Mouse (Mus musculus) MEL (cell line): Measurements from ENCODE around the gene Gm10842. TPM values are rescaled to one million over a fixed set of nuclear protein-coding genes. Genes with fewer than 3 reads are reported as not detected.

Experiments used
- DNase-seq: peaks from one replicate; pipeline ENCODE4 v3.0.0; 2011; ENCODE audit warnings: low read depth, low spot score
- H3K27ac ChIP-seq: 2 replicates; pipeline ENCODE4 v1.5.1; 2012; ENCODE audit warnings: low read depth, mild to moderate bottlenecking, control low read depth, low read length, moderate library complexity; ENCODE audit not compliant: control insufficient read depth
- H3K27me3 ChIP-seq, 2 experiments: fragments of 150-350 bp in 1 of 2; sonication (generic) in 1 of 2; 2 replicates each; pipeline ENCODE4 v1.6.1; 2012; ENCODE audit warnings: low read length in 2 of 2, mild to moderate bottlenecking in 2 of 2, improper control_type of control experiment in 1 of 2, moderate library complexity in 1 of 2; ENCODE audit not compliant: insufficient read depth in 2 of 2, control insufficient read depth in 1 of 2
- H3K36me3 ChIP-seq, 2 experiments: 2 replicates each; pipeline ENCODE4 v1.6.1; 2012 to 2014; ENCODE audit warnings: low read length in 2 of 2, improper control_type of control experiment in 1 of 2, inconsistent platforms in 1 of 2, mild to moderate bottlenecking in 1 of 2; ENCODE audit not compliant: insufficient read depth in 2 of 2, control insufficient read depth in 1 of 2
- H3K4me1 ChIP-seq, 2 experiments: fragments of 150-350 bp in 1 of 2; sonication (generic) in 1 of 2; 2 replicates each; pipeline ENCODE4 v1.6.1; 2012; ENCODE audit warnings: low read length in 2 of 2, improper control_type of control experiment in 1 of 2, mild to moderate bottlenecking in 1 of 2; ENCODE audit not compliant: insufficient read depth in 2 of 2, control insufficient read depth in 1 of 2
- H3K4me3 ChIP-seq, 2 experiments: fragments of 150-350 bp in 1 of 2; sonication (generic) in 1 of 2; 2 replicates each; pipeline ENCODE4 v1.5.1; 2012; ENCODE audit warnings: low read depth in 2 of 2, low read length in 2 of 2, mild to moderate bottlenecking in 2 of 2, moderate library complexity in 2 of 2, control low read depth in 1 of 2, improper control_type of control experiment in 1 of 2; ENCODE audit not compliant: control insufficient read depth in 1 of 2, insufficient read depth in 1 of 2
- H3K79me2 ChIP-seq: 2 replicates; pipeline ENCODE4 v1.6.1; 2012; ENCODE audit warnings: mild to moderate bottlenecking, low read length, moderate library complexity; ENCODE audit not compliant: control insufficient read depth, poor library complexity, insufficient read depth
- H3K9ac ChIP-seq: 2 replicates; pipeline ENCODE4 v1.6.1; 2012; ENCODE audit warnings: low read depth, mild to moderate bottlenecking, control low read depth, low read length, moderate library complexity; ENCODE audit not compliant: control insufficient read depth, poor library complexity, severe bottlenecking
- H3K9me3 ChIP-seq: fragments of 150-350 bp; sonication (generic); replicated peaks from 2 replicates; pipeline ENCODE4 v1.6.1; 2012; ENCODE audit warnings: mild to moderate bottlenecking, low read length, improper control_type of control experiment, moderate library complexity; ENCODE audit not compliant: insufficient read depth
- BHLHE40 ChIP-seq: IDR thresholded peaks from 2 replicates; pipeline ENCODE4 v1.6.1; 2012; ENCODE audit warnings: low read depth, mild to moderate bottlenecking, inconsistent platforms, low read length, improper control_type of control experiment, borderline replicate concordance
- CHD1 ChIP-seq: IDR thresholded peaks from 2 replicates; pipeline ENCODE4 v1.6.1; 2012; ENCODE audit warnings: low read depth, mild to moderate bottlenecking, inconsistent platforms, low read length, improper control_type of control experiment
- CTCF ChIP-seq, 3 experiments: IDR thresholded peaks in 2 of 3; conservative IDR thresholded peaks in 1 of 3; 2 replicates each; pipeline ENCODE4 v1.5.1; 2011 to 2012; ENCODE audit warnings: low read length in 3 of 3, low read depth in 2 of 3, mild to moderate bottlenecking in 2 of 3, improper control_type of control experiment in 1 of 3, inconsistent platforms in 1 of 3, mixed read lengths in 1 of 3, moderate library complexity in 1 of 3; ENCODE audit not compliant: control insufficient read depth in 1 of 3, insufficient read depth in 1 of 3, poor library complexity in 1 of 3, severe bottlenecking in 1 of 3
- ELF1 ChIP-seq: IDR thresholded peaks from 2 replicates; pipeline ENCODE4 v1.6.1; 2014; ENCODE audit warnings: low read depth, mild to moderate bottlenecking, inconsistent platforms, low read length, improper control_type of control experiment, moderate library complexity
- EP300 ChIP-seq, 2 experiments: IDR thresholded peaks; 2 replicates each; pipeline ENCODE4 v1.6.1; 2011; ENCODE audit warnings: improper control_type of control experiment in 2 of 2, low read length in 2 of 2, low read depth in 1 of 2, mild to moderate bottlenecking in 1 of 2
- ETS1 ChIP-seq: IDR thresholded peaks from 2 replicates; pipeline ENCODE4 v1.6.1; 2012; ENCODE audit warnings: low read depth, mild to moderate bottlenecking, inconsistent platforms, low read length, improper control_type of control experiment, moderate library complexity
- GABPA ChIP-seq: IDR thresholded peaks from 2 replicates; pipeline ENCODE4 v1.6.1; 2012; ENCODE audit warnings: low read depth, mild to moderate bottlenecking, inconsistent platforms, low read length, improper control_type of control experiment, moderate library complexity
- GATA1 ChIP-seq: IDR thresholded peaks from 2 replicates; pipeline ENCODE4 v1.6.1; 2011; ENCODE audit warnings: low read depth, low read length, improper control_type of control experiment
- HCFC1 ChIP-seq: IDR thresholded peaks from 2 replicates; pipeline ENCODE4 v1.6.1; 2012; ENCODE audit warnings: low read depth, mild to moderate bottlenecking, inconsistent platforms, low read length, improper control_type of control experiment, moderate library complexity
- JUND ChIP-seq: IDR thresholded peaks from 2 replicates; pipeline ENCODE4 v1.6.1; 2011; ENCODE audit warnings: low read depth, mild to moderate bottlenecking, improper control_type of control experiment, low read length
- MAFK ChIP-seq: IDR thresholded peaks from 2 replicates; pipeline ENCODE4 v1.6.1; 2011; ENCODE audit warnings: low read depth, mild to moderate bottlenecking, low read length, improper control_type of control experiment, borderline replicate concordance
- MAX ChIP-seq: IDR thresholded peaks from 2 replicates; pipeline ENCODE4 v1.6.1; 2011; ENCODE audit warnings: low read length, improper control_type of control experiment
- MEF2A ChIP-seq: IDR thresholded peaks from 2 replicates; pipeline ENCODE4 v1.6.1; 2014; ENCODE audit warnings: low read depth, mild to moderate bottlenecking, inconsistent platforms, low read length, improper control_type of control experiment; ENCODE audit not compliant: poor library complexity, insufficient replicate concordance, severe bottlenecking; ENCODE audit errors: extremely low read depth
- MXI1 ChIP-seq: IDR thresholded peaks from 2 replicates; pipeline ENCODE4 v1.6.1; 2011; ENCODE audit warnings: mild to moderate bottlenecking, low read depth, low read length, improper control_type of control experiment
- MYB ChIP-seq: IDR thresholded peaks from 2 replicates; pipeline ENCODE4 v1.6.1; 2011; ENCODE audit warnings: mild to moderate bottlenecking, low read depth, low read length, improper control_type of control experiment
- MYC ChIP-seq: IDR thresholded peaks from 2 replicates; pipeline ENCODE4 v1.6.1; 2011; ENCODE audit warnings: low read depth, mild to moderate bottlenecking, low read length, improper control_type of control experiment, moderate library complexity
- NELFE ChIP-seq: IDR thresholded peaks from 2 replicates; pipeline ENCODE4 v1.6.1; 2011; ENCODE audit warnings: low read depth, low read length, improper control_type of control experiment
- NRF1 ChIP-seq: IDR thresholded peaks from 2 replicates; pipeline ENCODE4 v1.6.1; 2014; ENCODE audit warnings: low read depth, mild to moderate bottlenecking, inconsistent platforms, low read length, improper control_type of control experiment, moderate library complexity; ENCODE audit not compliant: poor library complexity, insufficient read depth, severe bottlenecking
- POLR2A ChIP-seq, 2 experiments: IDR thresholded peaks; 2 replicates each; pipeline ENCODE4 v1.6.1; 2011 to 2012; ENCODE audit warnings: low read length in 2 of 2, mild to moderate bottlenecking in 2 of 2, control low read depth in 1 of 2, improper control_type of control experiment in 1 of 2, low read depth in 1 of 2, moderate library complexity in 1 of 2; ENCODE audit not compliant: control insufficient read depth in 1 of 2, insufficient read depth in 1 of 2, poor library complexity in 1 of 2
- POLR2AphosphoS2 ChIP-seq: IDR thresholded peaks from 2 replicates; pipeline ENCODE4 v1.6.1; 2011; ENCODE audit warnings: low read length, improper control_type of control experiment
- POLR2AphosphoS5 ChIP-seq: IDR thresholded peaks from 2 replicates; pipeline ENCODE4 v1.6.1; 2012; ENCODE audit warnings: low read depth, borderline replicate concordance, mild to moderate bottlenecking, inconsistent platforms, low read length, moderate library complexity, mixed read lengths
- RAD21 ChIP-seq: IDR thresholded peaks from 2 replicates; pipeline ENCODE4 v1.6.1; 2011; ENCODE audit warnings: mild to moderate bottlenecking, low read depth, low read length, improper control_type of control experiment
- RCOR1 ChIP-seq: IDR thresholded peaks from 2 replicates; pipeline ENCODE4 v1.6.1; 2012; ENCODE audit warnings: low read depth, mild to moderate bottlenecking, inconsistent platforms, low read length, improper control_type of control experiment
- SIN3A ChIP-seq: IDR thresholded peaks from 2 replicates; pipeline ENCODE4 v1.6.1; 2012; ENCODE audit warnings: low read length, improper control_type of control experiment, inconsistent platforms
- TBP ChIP-seq: IDR thresholded peaks from 2 replicates; pipeline ENCODE4 v1.8.0; 2011; ENCODE audit warnings: low read depth, low read length, improper control_type of control experiment
- TCF12 ChIP-seq: IDR thresholded peaks from 2 replicates; pipeline ENCODE4 v1.6.1; 2014; ENCODE audit warnings: low read depth, mild to moderate bottlenecking, inconsistent platforms, low read length, improper control_type of control experiment, moderate library complexity
- UBTF ChIP-seq: IDR thresholded peaks from 2 replicates; pipeline ENCODE4 v1.6.1; 2012; ENCODE audit warnings: low read depth, mild to moderate bottlenecking, inconsistent platforms, low read length, improper control_type of control experiment, moderate library complexity, borderline replicate concordance; ENCODE audit not compliant: insufficient read depth
- ZC3H11A ChIP-seq: IDR thresholded peaks from 2 replicates; pipeline ENCODE4 v1.6.1; 2012; ENCODE audit warnings: low read depth, mild to moderate bottlenecking, inconsistent platforms, low read length, improper control_type of control experiment
- ZKSCAN1 ChIP-seq: IDR thresholded peaks from 2 replicates; pipeline ENCODE4 v1.6.1; 2012; ENCODE audit warnings: low read depth, mild to moderate bottlenecking, inconsistent platforms, low read length, improper control_type of control experiment, moderate library complexity
- ZMIZ1 ChIP-seq: IDR thresholded peaks from 2 replicates; pipeline ENCODE4 v1.6.1; 2012; ENCODE audit warnings: low read depth, mild to moderate bottlenecking, inconsistent platforms, low read length, improper control_type of control experiment, moderate library complexity
- ZNF384 ChIP-seq: IDR thresholded peaks from 2 replicates; pipeline ENCODE4 v1.6.1; 2012; ENCODE audit warnings: low read depth, mild to moderate bottlenecking, inconsistent platforms, low read length, improper control_type of control experiment
- polyA plus RNA-seq, 2 experiments: library from polyadenylated mRNA; stranded (reverse) in 1 of 2; unstranded in 1 of 2; fragments of >175 nt in 1 of 2; fragments of >200 nt in 1 of 2; gene quantifications; 2 replicates each; pipeline versions ENCODE4 v1.2.1 to v1.2.4; 2012; ENCODE audit warnings: low replicate concordance in 2 of 2, low read depth in 1 of 2; ENCODE audit not compliant: insufficient read length in 2 of 2, insufficient read depth in 1 of 2, missing spikeins in 1 of 2
- total RNA-seq: library from RNA; depleted of rRNA; stranded (reverse); fragments of 300-350 nt; gene quantifications from 2 replicates; pipeline ENCODE4 v1.2.3, GENCODE M21; 2012

Gene Gm10842
- total and polyA plus RNA-seq, 3 experiments = not detected

DNA sequence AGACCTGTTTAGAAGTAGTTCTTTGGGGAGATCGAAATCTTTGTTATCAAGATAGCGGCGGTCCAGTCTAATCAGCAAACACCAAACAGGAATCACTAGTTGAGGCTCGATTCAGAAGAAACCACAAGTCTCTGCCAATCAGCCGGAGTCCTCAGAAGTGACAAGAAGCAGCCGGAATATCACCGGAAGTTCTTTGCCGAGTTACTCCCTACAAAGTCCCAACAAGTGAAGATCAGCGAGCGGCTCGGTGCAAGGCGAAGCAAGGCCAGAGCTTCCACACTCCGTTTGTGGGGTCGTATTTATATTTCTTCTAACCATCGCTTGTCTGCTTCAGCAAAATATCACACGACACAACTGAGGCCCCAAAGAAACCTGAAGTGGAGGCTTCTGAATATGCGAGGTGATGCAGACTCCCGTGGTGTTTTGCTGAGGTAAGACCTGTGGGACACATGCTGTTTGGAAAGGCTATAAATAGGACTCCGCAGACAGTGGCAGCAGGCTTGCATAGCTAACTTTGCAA lies 10.1 kb downstream of the Gm10842 start:
- DNase-seq = peak; percentile 85
- Histone ChIP-seq H3K4me1 (peaks cover 14 to 45% of the 10 kb centered on the region in 2 experiments), H3K36me3 (peaks cover 0 to 33% of the 10 kb centered on the region in 2 experiments; a peak in 2 of 4 replicates), H3K9me3 (no peaks in the 10 kb centered on the region), H3K27ac (peak overlapping the region; percentile 67), H3K79me2 (no peaks in the 10 kb centered on the region; the same call in 1 of the 2 replicates), H3K27me3 (no peaks in the 10 kb centered on the region), H3K9ac (peak overlapping the region; percentile 58), H3K4me3 (peak overlapping the region; percentile 48 to 78)
- TF ChIP-seq ZMIZ1 = 0 out of 2 replicates have a peak, but pooled peaks have one; percentile 51
- TF ChIP-seq POLR2AphosphoS5 = no peak
- peak; percentile 75; the same call in 1 of the 2 replicates for TF ChIP-seq TCF12
- peak; percentile 57 for TF ChIP-seq NELFE
- TF ChIP-seq MAX = peak; percentile 63
- TF ChIP-seq NRF1 = no peak
- TF ChIP-seq TBP = 0 out of 2 replicates have a peak, but pooled peaks have one; percentile 3
- peak; percentile 63 for TF ChIP-seq HCFC1
- TF ChIP-seq POLR2AphosphoS2 = no peak
- peak; percentile 52; the same call in 1 of the 2 replicates for TF ChIP-seq ELF1
- TF ChIP-seq UBTF = no peak
- no peak for TF ChIP-seq CTCF (IDR thresholded peaks at IDR 0.05 in 2 of 3, conservative IDR thresholded peaks at IDR 0.05 in 1 of 3; ENCODE audit: control insufficient read depth in 1 of 3, insufficient read depth in 1 of 3, low read depth in 2 of 3, low read length in 3 of 3, poor library complexity in 1 of 3, severe bottlenecking in 1 of 3)
- TF ChIP-seq RCOR1 = peak; percentile 89
- TF ChIP-seq MXI1 = peak; percentile 64
- TF ChIP-seq CHD1 = peak; percentile 18; the same call in 1 of the 2 replicates
- no peak for TF ChIP-seq MEF2A
- no peak for TF ChIP-seq GABPA
- peak; percentile 1; the same call in 1 of the 2 replicates for TF ChIP-seq BHLHE40
- peak in 1 of 2 experiments; percentile 51; a peak in 2 of 4 replicates for TF ChIP-seq POLR2A (IDR thresholded peaks at IDR 0.05; ENCODE audit: control insufficient read depth in 1 of 2, insufficient read depth in 1 of 2, low read depth in 1 of 2, low read length in 2 of 2, poor library complexity in 1 of 2)
- peak; percentile 22; the same call in 1 of the 2 replicates for TF ChIP-seq MAFK
- 0 out of 2 replicates have a peak, but pooled peaks have one; percentile 17 for TF ChIP-seq MYC
- TF ChIP-seq ZNF384 = no peak
- TF ChIP-seq ZKSCAN1 = no peak
- TF ChIP-seq RAD21 = no peak
- no peak for TF ChIP-seq JUND
- peak; percentile 67; the same call in 1 of the 2 replicates for TF ChIP-seq SIN3A
- TF ChIP-seq EP300 (IDR thresholded peaks at IDR 0.05; ENCODE audit: low read depth in 1 of 2, low read length in 2 of 2) = peak; percentile 68 to 71
- TF ChIP-seq ETS1 = peak; percentile 64
- peak; percentile 90 for TF ChIP-seq GATA1
- no peak for TF ChIP-seq ZC3H11A
- no peak for TF ChIP-seq MYB
